Mouse (Mus musculus) telencephalon, adult 2 months (tissue): Measurements from ENCODE around the gene Yaf2.
"Not testable (repeated sequence)": the region's sequence is repeated elsewhere in the genome, so short reads cannot be mapped to it uniquely, and the experiment has no call there.

ENCODE experiments used
- DNase-seq: peaks from one replicate; pipeline ENCODE4 v3.0.0-alpha.2; 2011; ENCODE audit warnings: low read depth, low spot score

Yaf2 gene

GRCm38 (mm10) chr15:93253172-93253571 is 83.6 kb downstream of the Yaf2 start:
- DNase-seq = no peak

- DNase-seq = no peak
Observed at GRCm38 (mm10) chr15:93252396-93252795, 84.3 kb downstream of the Yaf2 start.

GRCm38 (mm10) chr15:93251553-93252250 is 85.0 kb downstream of the Yaf2 start:
- DNase-seq = no peak

GRCm38 (mm10) chr15:93243202-93243601 is 93.5 kb downstream of the Yaf2 start:
- no peak for DNase-seq

GRCm38 (mm10) chr15:93236456-93236855 is 100.3 kb downstream of the Yaf2 start:
- not testable (repeated sequence) for DNase-seq
